Mouse (Mus musculus) kidney, postnatal 10 days (tissue): ENCODE data around the gene Defb25.
"Not testable (repeated sequence)": the region's sequence is repeated elsewhere in the genome, so short reads cannot be mapped to it uniquely, and the experiment has no call there.

ENCODE experiments used
- DNase-seq: peaks from one replicate; pipeline ENCODE4 v3.0.0; 2021; ENCODE audit warnings: mixed read lengths

Gene Defb25

DNA sequence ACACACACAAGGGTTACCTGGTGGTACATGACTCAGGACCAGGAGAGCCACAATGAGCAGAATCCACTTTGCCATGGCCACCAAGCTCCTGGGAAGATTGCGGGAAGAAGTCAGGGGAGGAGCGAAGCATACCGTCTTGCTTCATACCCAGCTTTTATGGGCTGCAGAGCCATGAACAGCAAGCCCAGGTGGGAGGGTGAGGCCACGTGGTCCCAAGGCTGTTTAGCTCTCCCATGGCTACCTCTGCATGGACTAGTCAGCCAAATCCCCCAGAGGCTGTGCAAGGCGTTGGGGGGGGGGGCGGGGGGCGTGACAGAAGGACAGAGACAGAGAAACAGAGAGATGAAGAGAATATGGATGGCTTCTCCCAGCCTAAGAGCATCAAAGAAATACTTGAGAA lies at the start of gene Defb25:
TSS of gene Defb25 (minus strand) at position 101 of the 400 bp plus-strand sequence.
- DNase-seq: no peak

DNA sequence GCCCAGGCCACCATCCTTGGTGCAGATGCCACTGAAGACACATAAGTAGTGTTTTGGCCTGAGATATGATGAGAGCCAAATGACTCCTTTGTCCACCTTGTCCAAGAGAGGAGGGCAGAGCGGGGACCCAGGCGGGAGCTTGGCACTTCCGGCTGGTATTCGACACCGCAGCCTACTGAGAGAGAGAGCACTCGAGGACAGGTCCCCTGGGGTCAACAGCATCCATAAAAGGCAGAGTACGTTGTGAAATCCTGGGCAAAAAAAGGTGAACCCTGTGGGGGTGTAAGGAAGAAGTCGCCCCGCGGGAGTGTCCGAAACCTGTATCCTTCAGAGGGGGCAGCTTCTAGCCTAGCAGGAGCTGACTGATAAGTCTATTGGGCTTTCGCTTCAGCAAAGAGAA lies 49.3 kb upstream of the Defb25 start:
- no peak for DNase-seq

DNA sequence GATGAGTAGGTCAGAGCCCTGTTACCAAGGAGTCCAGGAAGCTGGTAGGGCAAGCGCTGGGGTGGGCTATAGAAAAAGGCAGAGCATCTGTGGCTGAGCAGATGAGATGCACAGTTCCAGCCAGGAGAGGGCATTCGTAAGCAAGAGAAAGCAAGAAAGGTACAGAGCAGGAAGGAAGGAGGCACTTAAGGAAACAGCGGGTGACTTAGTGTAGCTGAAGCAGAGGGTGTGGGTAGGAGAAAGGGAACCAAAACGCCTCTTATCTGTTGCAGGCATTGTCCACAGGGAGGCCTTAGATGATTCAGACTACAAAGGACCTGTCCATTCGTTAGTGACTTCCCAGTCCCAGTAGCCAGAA lies 48.8 kb upstream of the Defb25 start:
- DNase-seq: peak; percentile 66

DNA sequence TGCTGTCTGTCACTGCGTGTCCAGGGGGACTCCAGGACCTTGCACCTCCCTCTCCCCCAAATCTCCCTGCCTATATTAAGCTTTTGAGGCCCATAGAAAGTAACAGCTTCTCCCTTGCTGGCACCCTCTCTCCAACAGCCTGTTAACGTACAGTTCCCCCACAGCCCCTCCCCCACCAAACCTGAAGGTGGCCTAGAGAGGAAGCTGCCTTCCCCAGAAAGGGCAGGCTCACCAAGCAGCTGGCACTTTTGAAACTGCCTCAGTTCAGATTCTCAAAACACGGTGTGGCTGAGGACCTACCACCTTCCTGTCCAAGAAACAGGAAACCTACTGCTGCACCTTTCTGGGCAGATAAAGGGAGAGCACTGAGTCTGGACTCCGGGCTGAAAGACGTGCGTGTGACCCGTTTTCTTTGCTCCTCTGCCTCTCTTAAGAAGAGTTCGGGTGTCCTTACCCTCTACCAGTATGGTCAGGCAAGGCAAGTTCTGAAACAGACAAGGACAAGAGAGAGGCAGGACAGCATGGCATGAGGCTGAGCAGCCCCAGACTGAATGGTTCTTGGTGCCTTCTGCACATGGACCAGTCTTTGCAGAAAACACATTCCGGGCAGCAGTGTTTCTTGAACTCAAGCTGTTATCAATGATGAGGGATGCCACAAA lies 48.3 kb upstream of the Defb25 start:
- DNase-seq: peak; percentile 56

DNA sequence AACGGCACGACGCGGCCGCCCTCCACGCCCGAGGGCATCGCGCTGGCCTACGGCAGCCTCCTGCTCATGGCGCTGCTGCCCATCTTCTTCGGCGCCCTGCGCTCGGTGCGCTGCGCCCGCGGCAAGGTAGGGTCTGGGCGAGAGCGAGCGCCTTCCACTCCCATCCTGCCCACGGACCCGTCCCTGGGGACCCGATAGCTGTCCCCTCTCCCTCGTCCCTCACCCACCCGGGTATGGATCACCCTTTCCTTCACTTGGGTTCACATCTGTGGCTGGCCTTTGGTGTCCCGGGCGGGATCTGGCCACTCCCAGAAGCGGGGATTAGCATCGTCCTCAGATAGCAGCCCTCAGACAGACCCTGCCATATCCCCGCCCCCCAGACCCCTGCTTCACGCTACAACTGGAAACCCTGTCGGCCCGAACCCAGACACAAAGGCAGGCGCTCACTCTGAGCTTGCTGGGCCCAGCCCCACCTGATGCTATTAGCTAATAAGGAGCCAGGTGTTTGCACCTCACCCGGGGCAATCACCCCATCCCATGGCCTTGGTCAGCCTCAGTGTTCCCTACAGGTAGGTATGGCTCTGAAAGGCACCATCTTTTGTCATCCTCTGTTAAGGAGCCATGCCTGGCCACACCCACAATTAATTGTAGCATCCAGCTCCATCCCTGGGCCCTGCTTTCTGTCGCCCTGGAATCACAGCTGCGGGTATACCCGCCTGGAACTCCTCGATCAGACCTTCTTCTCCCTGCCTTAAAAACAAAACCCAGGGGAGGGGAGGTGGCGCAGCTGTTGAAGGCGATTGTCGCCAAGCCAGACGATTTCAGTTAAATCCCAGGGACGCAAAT lies 47.0 kb upstream of the Defb25 start:
- DNase-seq: peak; percentile 69

DNA sequence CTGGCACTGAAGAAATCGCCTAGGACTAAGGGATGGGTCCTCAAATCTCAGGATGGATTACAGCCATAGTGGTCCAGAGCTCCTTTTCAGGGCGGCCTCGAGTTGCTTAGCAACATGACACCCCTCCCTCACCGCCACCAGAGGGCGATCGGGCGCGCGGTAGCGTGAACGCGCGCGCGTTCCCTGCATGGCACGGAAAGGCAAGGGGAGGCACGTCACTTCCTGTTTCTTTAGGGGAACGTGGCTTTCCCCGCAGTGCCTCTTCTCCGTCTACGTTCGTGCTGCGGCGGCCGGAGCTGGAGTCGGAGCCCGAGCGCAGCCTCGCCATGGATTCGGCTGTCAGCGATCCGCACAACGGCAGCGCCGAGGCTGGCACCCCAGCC lies 46.4 kb upstream of the Defb25 start, which contains the start of gene H13:
TSS of gene H13 (plus strand) at position 206 of the 383 bp plus-strand sequence.
- DNase-seq: peak; percentile 94

DNA sequence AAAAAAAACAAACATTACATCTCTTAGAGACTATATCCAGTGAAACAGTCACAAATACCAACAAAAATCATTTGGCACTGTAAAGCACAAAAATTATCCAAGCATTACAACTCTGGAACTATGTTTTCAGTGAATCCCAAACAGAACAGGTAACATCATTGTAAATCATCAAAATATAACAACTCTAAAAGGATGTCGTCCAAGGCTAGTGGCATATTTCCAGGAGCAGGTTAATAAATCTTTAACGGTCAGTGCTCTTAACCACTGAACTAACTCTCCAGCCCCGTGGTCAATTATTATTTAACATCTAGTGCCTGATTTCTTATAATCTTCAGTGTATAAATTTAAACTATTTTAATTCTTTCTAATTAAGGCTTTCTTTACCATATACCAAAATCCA lies 43.3 kb upstream of the Defb25 start:
- not testable (repeated sequence) for DNase-seq

DNA sequence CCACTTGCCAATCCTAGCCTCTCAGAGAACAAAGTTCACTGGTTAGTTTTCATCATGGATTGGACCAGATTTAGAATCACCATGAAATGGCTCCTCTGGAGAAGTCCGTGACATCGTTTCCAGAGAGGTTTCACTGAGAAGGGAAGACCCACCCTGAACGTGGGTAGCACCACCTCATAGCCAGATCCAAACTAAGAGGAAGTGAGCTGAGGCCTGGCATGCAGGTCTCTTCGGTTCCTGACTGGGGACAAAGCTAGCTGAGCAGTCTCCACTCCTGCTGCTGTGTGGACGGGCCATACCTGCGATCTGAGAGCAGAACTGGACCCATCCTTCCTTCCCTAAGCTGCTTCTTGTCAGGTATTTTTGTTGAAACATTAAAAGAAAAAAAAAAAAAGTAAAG lies 38.3 kb upstream of the Defb25 start:
- DNase-seq: no peak

DNA sequence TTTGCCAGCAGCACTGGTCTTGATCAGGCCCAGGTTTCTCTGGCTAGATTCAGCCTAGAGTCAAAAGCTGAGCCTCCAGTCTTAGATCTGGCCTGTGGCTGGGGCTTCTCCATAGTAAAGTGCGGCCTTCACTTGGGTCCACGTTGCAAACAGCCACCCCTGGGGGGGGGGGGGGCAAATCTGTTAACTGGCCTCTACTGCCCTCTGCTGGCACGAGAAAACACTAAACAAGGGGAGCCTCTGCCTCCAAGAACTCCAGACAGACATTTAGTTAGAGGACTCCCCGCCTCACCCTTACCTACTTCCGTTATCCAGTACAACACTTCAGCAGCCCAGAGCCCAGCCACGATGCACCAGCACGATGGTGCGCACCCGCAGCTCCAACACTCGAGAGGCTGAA lies 34.5 kb upstream of the Defb25 start:
- peak; percentile 72 for DNase-seq

DNA sequence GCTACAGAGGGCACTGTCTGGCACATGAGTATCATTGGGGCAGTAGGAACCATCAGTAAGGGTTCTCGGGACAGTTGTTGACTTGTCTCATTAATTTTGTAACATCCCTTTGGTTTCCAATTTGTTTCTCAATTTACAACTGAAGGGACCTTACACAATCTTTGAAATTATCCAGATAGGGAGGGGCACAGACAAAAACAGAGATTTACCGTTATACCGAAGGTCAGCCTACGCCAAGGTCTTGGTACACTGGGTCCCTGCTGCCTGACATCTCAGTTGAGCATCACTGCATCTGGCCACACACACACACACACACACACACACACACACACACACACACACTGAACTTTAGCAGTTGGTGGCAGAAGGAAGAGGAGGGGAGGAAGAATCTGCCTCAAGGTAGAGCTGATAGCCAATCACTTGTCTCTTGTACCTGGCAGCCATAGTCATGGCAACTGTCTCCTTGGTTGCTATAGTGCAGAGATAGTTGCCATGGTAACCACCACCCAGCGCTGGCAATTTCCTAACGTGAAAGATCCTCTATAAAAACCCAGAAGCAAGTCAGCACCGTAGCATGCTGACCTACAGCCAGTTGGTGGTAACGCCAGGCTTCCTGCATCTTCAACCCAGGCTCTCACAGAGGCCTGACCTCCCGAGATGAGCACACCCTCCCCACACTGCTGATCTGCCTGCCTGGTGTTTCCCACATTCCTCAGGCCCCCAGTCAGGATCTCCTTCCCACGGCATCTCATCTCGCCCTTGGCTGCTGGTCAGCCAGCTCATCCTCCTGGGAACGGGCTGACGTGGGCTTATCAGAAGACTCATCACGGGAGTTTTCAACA lies 31.2 kb upstream of the Defb25 start:
- no peak for DNase-seq

DNA sequence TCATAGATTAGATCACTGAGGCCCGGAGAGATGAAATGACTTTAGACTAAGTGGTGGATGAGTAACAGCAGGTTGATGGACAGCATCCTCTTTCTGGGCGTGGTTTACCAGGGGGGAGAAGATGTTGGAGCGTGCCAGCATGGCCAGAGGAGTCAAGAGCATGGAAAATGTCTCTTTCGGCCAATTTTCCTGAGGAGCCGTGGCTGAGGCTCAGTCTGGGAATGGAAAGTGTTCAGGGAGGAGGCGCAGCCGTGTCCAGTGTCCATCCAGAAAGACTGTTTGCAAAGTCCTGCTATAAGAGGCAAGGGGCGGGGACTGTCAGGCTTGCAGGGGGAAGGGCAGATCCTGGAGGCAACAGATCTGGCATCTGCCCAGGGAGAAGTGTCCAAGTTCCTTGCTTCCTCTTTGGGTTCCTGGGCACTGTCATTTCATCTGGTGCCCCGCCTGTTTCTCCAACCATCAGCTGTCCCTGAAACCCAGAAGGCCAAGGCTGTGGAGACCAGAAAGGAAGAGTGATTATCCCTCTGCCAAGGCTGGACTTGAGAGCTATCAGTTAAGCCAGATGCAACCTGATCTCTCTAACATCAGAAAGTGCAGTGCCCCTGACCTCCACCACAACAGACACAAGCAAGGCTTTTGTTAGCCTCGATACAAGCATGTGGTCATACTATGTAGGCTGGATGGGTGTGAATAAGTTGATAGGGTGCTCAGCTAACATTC lies 30.2 kb upstream of the Defb25 start:
- DNase-seq: peak; percentile 81

DNA sequence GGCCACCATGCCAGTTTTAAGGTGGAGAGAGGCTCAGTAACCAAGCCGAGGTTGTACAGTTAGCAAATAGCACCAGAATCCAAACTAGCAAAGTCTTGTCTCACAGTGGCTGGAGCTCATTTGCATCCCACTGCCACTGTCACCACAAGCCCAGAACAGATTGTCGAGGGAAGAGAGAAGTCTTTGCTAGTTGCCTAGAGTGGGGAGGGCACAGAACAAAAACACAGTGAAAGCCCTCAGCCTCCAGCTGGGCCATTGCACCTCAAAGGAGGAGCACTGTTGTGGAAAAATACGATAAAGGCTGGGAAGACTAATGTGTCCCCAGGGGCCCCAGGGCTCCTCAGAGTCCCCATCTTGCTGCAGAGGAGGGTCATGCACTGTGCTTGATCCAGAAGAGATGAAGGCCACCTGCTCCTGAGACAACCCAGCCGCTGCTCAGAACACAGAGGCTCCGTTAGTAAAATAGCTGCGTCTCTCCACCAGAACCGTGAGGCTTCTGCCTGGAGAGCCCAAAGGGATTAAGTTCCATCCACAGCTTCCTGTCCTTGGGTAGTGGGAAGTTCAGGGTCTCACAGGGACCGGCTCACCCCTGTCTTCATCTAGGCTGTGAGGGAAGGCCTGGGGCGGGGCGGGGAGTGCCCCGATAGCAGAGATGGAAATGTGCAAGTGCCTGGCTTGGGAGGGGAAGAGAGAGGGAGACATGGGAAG lies 16.7 kb upstream of the Defb25 start:
- peak; percentile 86 for DNase-seq

DNA sequence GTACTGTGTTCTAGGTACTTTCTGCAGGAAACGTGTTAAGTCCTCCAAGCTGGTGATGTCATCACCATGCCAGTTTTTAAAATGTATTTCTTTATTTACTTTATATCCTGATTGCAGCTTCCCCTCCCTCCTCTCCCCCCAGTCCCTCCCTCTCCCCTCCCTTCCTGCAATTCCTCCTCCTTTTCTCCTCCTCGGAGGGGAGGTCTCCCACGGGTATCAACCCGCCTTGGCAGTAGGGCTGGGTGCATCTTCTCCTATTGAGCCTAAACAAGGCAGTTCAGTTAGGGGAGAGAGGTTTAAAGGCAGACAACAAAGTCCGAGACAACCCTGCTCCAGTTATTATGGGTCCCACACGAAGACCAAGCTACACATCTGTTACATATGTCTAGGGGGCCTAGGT lies 16.0 kb upstream of the Defb25 start:
- DNase-seq: peak; percentile 48

DNA sequence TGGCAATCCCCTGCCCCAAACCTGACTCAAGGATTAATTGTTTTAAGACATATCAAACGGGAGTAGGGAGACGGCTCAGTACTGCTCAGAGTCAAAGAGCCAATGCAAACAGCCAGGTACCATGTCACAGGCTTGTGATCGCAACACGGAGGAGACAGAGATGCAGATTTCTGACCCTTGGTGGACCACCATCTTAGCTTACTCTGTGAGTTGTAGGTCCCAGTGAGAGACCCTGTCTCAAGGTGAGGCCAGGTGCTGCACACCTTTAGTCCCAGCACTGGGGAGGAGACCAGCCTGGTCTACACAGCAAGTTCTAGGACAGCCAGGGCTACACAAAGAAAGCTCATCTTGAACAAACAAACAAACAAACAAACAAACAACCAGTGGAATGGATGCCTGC lies 14.5 kb upstream of the Defb25 start:
- no peak for DNase-seq

DNA sequence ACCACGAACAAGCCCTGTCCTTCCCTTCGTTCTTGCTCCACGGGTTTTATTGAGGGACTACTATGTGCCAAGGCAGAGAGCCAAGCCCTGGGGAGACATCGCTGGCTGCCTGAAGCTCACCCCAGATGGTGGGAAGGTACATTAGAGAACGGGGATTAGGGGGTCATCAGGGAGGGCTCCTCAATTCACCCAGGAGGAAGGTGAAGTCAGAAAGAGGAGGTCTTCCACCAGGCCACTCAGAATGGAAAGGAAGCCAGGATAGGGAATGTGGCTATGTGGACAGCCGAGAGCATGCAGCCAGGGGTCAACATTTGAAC lies 14.1 kb upstream of the Defb25 start:
- no peak for DNase-seq

DNA sequence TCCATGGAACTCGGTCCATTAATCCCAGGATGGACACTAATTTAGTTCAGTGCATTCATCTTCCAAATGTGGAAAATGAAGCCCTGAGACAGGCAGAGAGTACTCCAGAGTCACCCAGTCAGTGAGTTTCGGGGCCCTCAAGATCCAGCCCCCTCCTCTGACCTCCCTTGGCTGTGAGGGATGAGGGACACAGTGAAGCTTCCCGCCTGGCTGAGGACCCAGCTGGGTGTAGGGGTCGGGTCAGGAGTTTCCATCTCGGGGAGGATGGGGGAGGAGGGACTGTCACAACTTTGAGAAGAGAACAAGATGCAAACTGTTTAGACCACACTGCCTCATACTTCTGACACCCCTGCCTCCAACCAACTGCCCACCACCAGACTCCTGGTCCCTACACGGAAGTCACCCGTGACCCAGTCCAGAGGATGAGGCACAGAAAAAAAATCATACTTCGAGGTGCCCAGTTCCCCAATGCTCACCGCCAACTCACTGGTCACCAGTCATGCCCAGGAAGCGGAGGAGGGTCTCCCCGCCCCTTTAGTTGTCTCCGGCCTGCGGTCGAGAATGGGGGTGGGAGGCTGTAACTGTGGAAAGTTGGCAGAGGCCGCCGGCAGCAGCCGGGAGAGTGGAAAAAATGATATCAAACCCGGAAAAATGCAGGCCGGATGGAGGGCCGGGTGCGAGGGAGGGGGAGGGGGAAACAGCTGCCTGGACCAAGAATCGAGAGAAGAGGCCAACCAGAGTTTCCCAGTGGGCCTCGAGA lies 13.6 kb upstream of the Defb25 start:
- DNase-seq: peak; percentile 93

DNA sequence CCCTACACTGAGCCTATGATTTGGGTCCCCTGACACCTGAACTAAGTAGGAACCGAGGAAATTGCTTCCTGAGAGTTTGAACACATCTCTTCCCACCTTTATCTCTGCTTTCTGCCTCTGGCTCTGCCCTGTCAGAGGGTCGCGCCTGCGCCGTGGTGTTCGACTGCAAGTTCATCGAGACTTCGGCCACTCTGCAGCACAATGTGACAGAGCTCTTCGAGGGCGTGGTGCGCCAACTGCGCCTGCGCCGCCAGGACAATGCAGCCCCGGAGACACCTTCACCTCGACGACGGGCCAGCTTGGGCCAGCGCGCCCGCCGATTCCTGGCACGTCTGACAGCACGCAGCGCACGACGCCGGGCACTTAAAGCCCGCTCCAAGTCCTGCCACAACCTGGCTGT lies 11.5 kb upstream of the Defb25 start:
- no peak for DNase-seq

DNA sequence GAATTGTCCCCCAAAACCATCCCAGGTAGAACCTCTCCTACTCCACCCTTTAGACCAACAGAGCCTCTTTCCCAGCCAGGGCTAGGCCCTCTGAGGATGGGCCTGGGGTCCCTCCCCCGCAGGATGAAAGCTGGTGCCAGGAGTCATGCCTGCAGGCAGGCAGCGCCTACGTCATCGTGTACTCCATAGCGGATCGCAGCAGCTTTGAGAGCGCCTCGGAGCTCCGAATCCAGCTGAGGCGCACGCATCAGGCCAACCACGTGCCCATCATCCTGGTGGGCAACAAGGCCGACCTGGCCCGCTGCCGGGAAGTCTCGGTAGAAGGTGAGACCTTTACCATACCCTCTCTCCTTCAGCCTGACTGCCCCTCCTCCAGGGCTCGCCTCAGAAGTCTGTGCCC lies 10.5 kb upstream of the Defb25 start:
- peak; percentile 54 for DNase-seq

DNA sequence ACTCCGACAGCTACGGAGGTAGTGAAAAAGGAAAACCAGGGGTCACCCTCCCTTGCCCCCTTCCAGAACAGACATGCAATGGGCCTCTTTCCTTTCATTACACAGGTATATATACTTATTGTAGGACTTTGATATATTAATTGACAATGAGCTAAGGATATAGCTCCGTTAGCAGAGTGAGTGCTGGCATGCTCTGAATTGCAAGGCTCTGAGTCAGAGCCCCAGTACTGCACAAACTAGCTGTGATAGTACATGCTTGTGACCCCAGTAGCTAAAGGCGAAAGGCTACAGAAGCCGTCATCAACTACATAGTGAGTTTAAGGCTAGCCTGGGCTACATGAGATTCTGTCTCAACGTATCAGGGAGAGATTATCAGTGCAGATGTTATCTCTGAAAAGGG lies 7.1 kb upstream of the Defb25 start:
- DNase-seq: no peak

DNA sequence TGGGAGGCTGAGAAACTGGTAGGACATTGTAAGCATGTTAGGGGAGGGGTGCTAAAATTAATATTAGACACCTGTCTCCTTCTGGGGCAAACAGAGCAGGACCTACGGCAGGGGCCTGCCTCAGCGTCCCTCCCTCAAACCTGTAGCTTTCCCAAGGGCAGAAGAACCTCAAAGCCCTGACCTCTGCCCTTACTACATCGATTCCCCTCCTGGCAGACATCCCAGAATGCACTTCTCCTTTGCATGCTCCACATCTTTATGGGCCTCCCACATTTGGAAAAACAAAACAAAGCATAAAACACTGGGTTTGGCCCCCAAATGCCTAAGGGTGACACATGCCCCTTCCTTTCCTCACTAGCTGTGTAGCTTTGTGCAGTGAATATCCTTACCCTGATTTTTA lies 6.4 kb upstream of the Defb25 start:
- DNase-seq: no peak

DNA sequence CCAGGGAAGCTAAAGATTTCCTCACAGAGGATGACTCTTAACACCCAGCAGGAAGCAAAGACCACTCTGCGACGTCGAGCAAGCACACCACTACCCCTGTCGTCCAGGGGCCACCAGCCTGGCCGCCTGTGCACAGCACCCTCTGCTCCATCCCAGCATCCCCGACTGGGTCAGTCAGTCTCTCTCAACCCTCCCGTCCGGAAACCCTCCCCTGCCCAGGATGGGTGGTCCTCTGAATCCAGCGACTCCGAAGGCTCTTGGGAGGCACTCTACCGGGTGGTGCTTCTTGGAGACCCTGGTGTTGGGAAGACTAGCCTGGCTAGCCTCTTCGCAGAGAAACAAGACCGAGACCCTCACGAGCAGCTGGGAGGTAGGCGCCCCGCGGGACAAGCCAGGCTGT lies 5.2 kb upstream of the Defb25 start:
- peak; percentile 70 for DNase-seq
